Mouse (Mus musculus) left cerebral cortex, postnatal 4 days (tissue): ENCODE data around the gene Zfp36l2. TPM values are rescaled to one million over a fixed set of nuclear protein-coding genes. Genes with fewer than 3 reads are reported as not detected.
A peak's percentile ranks its signal among the peaks of the same experiment; 100 is the strongest.

Source experiments
- DNase-seq: peaks from one replicate; pipeline ENCODE4 v3.0.0-alpha.2; 2022
- intact Hi-C: fragments of 180-260 bp; cut with DNase I; formaldehyde crosslinking; loops from one replicate; pipeline ENCODE4 v1.15.1; 2025
- total RNA-seq, 2 experiments: library from RNA; stranded (reverse); gene quantifications; 2 replicates each; pipeline ENCODE4 v1.2.3; 2021

The Zfp36l2 gene
- total RNA-seq, 2 experiments from 2014 or later: 23.3 to 24.3 TPM

- intact Hi-C loops: no loop called here
- no peak for DNase-seq
These were observed 7.8 kb downstream of the Zfp36l2 start for GRCm38 (mm10) chr17:84179973-84180365.

- no peak for DNase-seq
- intact Hi-C loops: no loop called here
These were observed 8.4 kb downstream of the Zfp36l2 start for GRCm38 (mm10) chr17:84179026-84179972.

GRCm38 (mm10) chr17:84177481-84177880 lies 10.3 kb downstream of the Zfp36l2 start:
- intact Hi-C loops: no loop called here
- no peak for DNase-seq

GRCm38 (mm10) chr17:84176446-84176845 lies 11.3 kb downstream of the Zfp36l2 start:
- intact Hi-C loops: no loop called here
- DNase-seq: no peak

GRCm38 (mm10) chr17:84175196-84175595 lies 12.6 kb downstream of the Zfp36l2 start:
- no peak for DNase-seq
- intact Hi-C loops: no loop called here

- intact Hi-C loops: no loop called here
- no peak for DNase-seq
These were observed 20.4 kb downstream of the Zfp36l2 start for GRCm38 (mm10) chr17:84167377-84167776.

GRCm38 (mm10) chr17:84166135-84166860 lies 21.4 kb downstream of the Zfp36l2 start:
- peak; percentile 0 for DNase-seq
- intact Hi-C loops: no loop called here

- DNase-seq: peak; percentile 0
- intact Hi-C loops: no loop called here
These were observed 22.0 kb downstream of the Zfp36l2 start for GRCm38 (mm10) chr17:84165735-84166134.

GRCm38 (mm10) chr17:84164146-84164545 lies 23.6 kb downstream of the Zfp36l2 start:
- DNase-seq: no peak
- intact Hi-C loops: no loop called here

GRCm38 (mm10) chr17:84163066-84163785 lies 24.5 kb downstream of the Zfp36l2 start:
- DNase-seq: peak; percentile 0
- intact Hi-C loops: no loop called here

- DNase-seq: no peak
- intact Hi-C loops: no loop called here
These were observed 25.5 kb downstream of the Zfp36l2 start for GRCm38 (mm10) chr17:84162211-84162760.

- intact Hi-C loops: no loop called here
- peak; percentile 79 for DNase-seq
These were observed 26.4 kb downstream of the Zfp36l2 start for GRCm38 (mm10) chr17:84161231-84161854.

- no peak for DNase-seq
- intact Hi-C loops: no loop called here
These were observed 28.9 kb downstream of the Zfp36l2 start for GRCm38 (mm10) chr17:84158891-84159290.

- intact Hi-C loops: no loop called here
- no peak for DNase-seq
These were observed 29.3 kb downstream of the Zfp36l2 start for GRCm38 (mm10) chr17:84158461-84158795.

GRCm38 (mm10) chr17:84157743-84158460 lies 29.8 kb downstream of the Zfp36l2 start:
- no peak for DNase-seq
- intact Hi-C loops: no loop called here

- DNase-seq: no peak
- intact Hi-C loops: no loop called here
These were observed 30.7 kb downstream of the Zfp36l2 start for GRCm38 (mm10) chr17:84156748-84157742.

GRCm38 (mm10) chr17:84156227-84156573 lies 31.5 kb downstream of the Zfp36l2 start:
- intact Hi-C loops: no loop called here
- DNase-seq: no peak

- no peak for DNase-seq
- intact Hi-C loops: no loop called here
These were observed 32.1 kb downstream of the Zfp36l2 start for GRCm38 (mm10) chr17:84155516-84156226.
